Mouse (Mus musculus) small intestine, adult 2 months (tissue): ENCODE measurements around the gene 2010111I01Rik. TPM values are rescaled to one million over a fixed set of nuclear protein-coding genes. Genes with fewer than 3 reads are reported as not detected.

ENCODE experiments used
- H3K27ac ChIP-seq: fragments of 200-500 bp; 2 replicates; pipeline ENCODE4 v1.5.1; 2012; ENCODE audit warnings: low read depth, low read length, control low read depth, inconsistent platforms; ENCODE audit not compliant: insufficient read depth
- H3K27me3 ChIP-seq: fragments of 200-500 bp; 2 replicates; pipeline ENCODE4 v1.6.1; 2012; ENCODE audit warnings: mild to moderate bottlenecking, moderate library complexity, low read length, inconsistent platforms; ENCODE audit not compliant: control insufficient read depth, insufficient read depth
- H3K36me3 ChIP-seq: fragments of 200-500 bp; 2 replicates; pipeline ENCODE4 v1.6.1; 2012; ENCODE audit warnings: mild to moderate bottlenecking, low read length, control low read depth, inconsistent platforms; ENCODE audit not compliant: control insufficient read depth, insufficient read depth
- H3K4me1 ChIP-seq: fragments of 200-500 bp; 2 replicates; pipeline ENCODE4 v1.6.1; 2012; ENCODE audit warnings: low read length, inconsistent platforms, mixed read lengths; ENCODE audit not compliant: control insufficient read depth, insufficient read depth, insufficient read length
- H3K4me3 ChIP-seq: fragments of 200-500 bp; 2 replicates; pipeline ENCODE4 v1.5.1; 2012; ENCODE audit warnings: low read depth, mild to moderate bottlenecking, control low read depth, inconsistent platforms, low read length, moderate library complexity
- CTCF ChIP-seq: fragments of 200-500 bp; IDR thresholded peaks from 2 replicates; pipeline ENCODE4 v1.5.1; 2012; ENCODE audit warnings: low read depth, mild to moderate bottlenecking, control low read depth, inconsistent platforms, low read length, moderate library complexity, mixed read lengths; ENCODE audit not compliant: insufficient replicate concordance, insufficient read length; ENCODE audit errors: extremely low read depth
- POLR2A ChIP-seq: fragments of 200-500 bp; IDR thresholded peaks from 2 replicates; pipeline ENCODE4 v1.6.1; 2012; ENCODE audit warnings: low read depth, mild to moderate bottlenecking, control low read depth, inconsistent platforms, low read length, moderate library complexity
- WGBS: fragments of 180-500 bp; shearing (Covaris S2); methylation state at CpG from one replicate; pipeline ENCODE4 v1.1.7; 2018; 5-methylcytosine and 5-hydroxymethylcytosine counted together
- polyA plus RNA-seq: library from polyadenylated mRNA; depleted of rRNA; stranded (reverse); fragments of >200 nt; gene quantifications from 2 replicates; pipeline ENCODE4 v1.2.3, GENCODE M21; 2012

2010111I01Rik gene
- polyA plus RNA-seq, 1 experiment, result 48.4 TPM

- Histone ChIP-seq H3K4me3 (no peak overlapping the region), H3K27me3 (no peaks in the 10 kb centered on the region), H3K36me3 (0 out of 2 replicates have a peak, but pooled peaks cover 1% of the 10 kb centered on the region), H3K4me1 (no peaks in the 10 kb centered on the region), H3K27ac (no peak overlapping the region)
- TF ChIP-seq CTCF (no peak), POLR2A (no peak)
- WGBS, result 57% methylated on average over 1 of the region's 1 CpGs
These were observed 241.7 kb downstream of the 2010111I01Rik start for GRCm38 (mm10) chr13:63206396-63206795.

- Histone ChIP-seq H3K4me3 (no peak overlapping the region), H3K36me3 (no peaks in the 10 kb centered on the region), H3K4me1 (no peaks in the 10 kb centered on the region), H3K27me3 (no peaks in the 10 kb centered on the region), H3K27ac (no peak overlapping the region)
- TF ChIP-seq POLR2A (no peak), CTCF (no peak)
These were observed 251.8 kb downstream of the 2010111I01Rik start for GRCm38 (mm10) chr13:63216537-63216936.

- H3K27me3 ChIP-seq, result no peaks in the 10 kb centered on the region
- TF ChIP-seq POLR2A (no peak), CTCF (no peak)
- 93% methylated on average over 8 of the region's 8 CpGs for WGBS
- no peaks in the 10 kb centered on the region for H3K4me1 ChIP-seq
- H3K36me3 ChIP-seq, result no peaks in the 10 kb centered on the region
- H3K27ac ChIP-seq, result no peak overlapping the region
- no peak overlapping the region for H3K4me3 ChIP-seq
These were observed 258.5 kb downstream of the 2010111I01Rik start for GRCm38 (mm10) chr13:63223026-63223770.

- no peak overlapping the region for H3K4me3 ChIP-seq
- no peaks in the 10 kb centered on the region for H3K27me3 ChIP-seq
- H3K4me1 ChIP-seq, result peaks cover under 1% of the 10 kb centered on the region; the same call in 1 of the 2 replicates
- no peak overlapping the region for H3K27ac ChIP-seq
- 86% methylated on average over 8 of the region's 8 CpGs for WGBS
- TF ChIP-seq CTCF, result no peak
- no peak for TF ChIP-seq POLR2A
- no peaks in the 10 kb centered on the region for H3K36me3 ChIP-seq
These were observed 261.3 kb downstream of the 2010111I01Rik start for GRCm38 (mm10) chr13:63225796-63226583.

- WGBS, result 81% methylated on average over 3 of the region's 3 CpGs
- peaks cover 5% of the 10 kb centered on the region; the same call in 1 of the 2 replicates for H3K4me1 ChIP-seq
- H3K27ac ChIP-seq, result no peak overlapping the region
- TF ChIP-seq CTCF (no peak), POLR2A (no peak)
- no peaks in the 10 kb centered on the region for H3K36me3 ChIP-seq
- H3K27me3 ChIP-seq, result no peaks in the 10 kb centered on the region
- no peak overlapping the region for H3K4me3 ChIP-seq
These were observed 263.1 kb downstream of the 2010111I01Rik start for GRCm38 (mm10) chr13:63227785-63228184.

- Histone ChIP-seq H3K36me3 (no peaks in the 10 kb centered on the region), H3K4me1 (peaks cover 5% of the 10 kb centered on the region; the same call in 1 of the 2 replicates), H3K27me3 (no peaks in the 10 kb centered on the region), H3K4me3 (no peak overlapping the region), H3K27ac (peak overlapping the region; percentile 11)
- 27% methylated on average over 7 of the region's 7 CpGs for WGBS
- TF ChIP-seq POLR2A (no peak), CTCF (no peak)
These were observed 266.4 kb downstream of the 2010111I01Rik start for GRCm38 (mm10) chr13:63230955-63231701.
